Comparison of ENCODE assay signal across 13 mouse cellular contexts in the genomic region with DNA sequence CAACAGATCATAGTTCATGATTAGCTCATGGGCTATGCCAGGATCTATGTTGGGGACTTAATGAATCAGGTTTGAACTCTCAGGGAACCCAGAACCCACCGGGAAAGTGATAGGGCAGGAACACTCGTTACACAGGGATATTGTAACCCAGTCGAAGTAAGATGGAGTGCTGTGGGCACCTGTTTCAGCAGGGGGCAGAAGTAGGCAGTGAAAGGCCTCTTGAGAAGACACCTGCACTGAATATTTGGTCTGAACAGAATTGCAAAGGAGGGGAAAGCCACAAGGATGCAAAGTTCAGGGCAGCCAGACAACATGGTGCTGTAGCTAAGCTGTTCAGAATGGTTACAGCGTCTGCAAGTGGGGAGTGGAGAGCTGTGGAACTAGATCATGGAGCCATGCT.
DNase-seq lines count a peak whose midpoint lies in the region; ATAC-seq and TF ChIP-seq lines count a peak whose summit lies in the region.
"Had no signal": no experiment of that assay in that cellular context is flagged by ENCODE, and none has a peak within 500 bp of the region (broad histone marks: within the 10 kb centered on the region; RNA-seq: fewer than 3 reads in every experiment).

No protein-coding gene starts in this region.

- ATAC-seq in heart, embryonic 12.5 days (ENCODE audit: insufficient number of reproducible peaks, low FRiP score) = no peak
- no peak for ATAC-seq in midbrain, embryonic 14.5 days (ENCODE audit: low FRiP score, low TSS enrichment)
- ATAC-seq in midbrain, embryonic 15.5 days (replicated peaks) = no peak
- ATAC-seq in limb, embryonic 12.5 days (ENCODE audit: insufficient number of reproducible peaks, insufficient read depth, low FRiP score, low TSS enrichment, low read depth) = peak; percentile 30; the same call in 1 of the 2 replicates
- no peak for ATAC-seq in forebrain, embryonic 16.5 days
- ATAC-seq: liver, postnatal 0 days had no signal

- H3K9me3 ChIP-seq in heart, embryonic 12.5 days (replicated peaks) = no peaks in the 10 kb centered on the region
- H3K9me3 ChIP-seq in midbrain, embryonic 14.5 days (ENCODE audit: control insufficient read depth, low read length) = no peaks in the 10 kb centered on the region
- no peaks in the 10 kb centered on the region for H3K9me3 ChIP-seq in midbrain, embryonic 15.5 days
- H3K9me3 ChIP-seq in limb, embryonic 12.5 days = no peaks in the 10 kb centered on the region
- no peaks in the 10 kb centered on the region for H3K9me3 ChIP-seq in forebrain, embryonic 16.5 days (ENCODE audit: control insufficient read depth, low read length)
- H3K9me3 ChIP-seq: midbrain, embryonic 10.5 days; neural tube, embryonic 12.5 days had no signal

- WGBS in heart, adult 2 months = 67% methylated on average over 4 of the region's 4 CpGs
- WGBS in heart, embryonic 12.5 days = 52% methylated on average over 4 of the region's 4 CpGs
- WGBS in midbrain, embryonic 14.5 days = 74% methylated on average over 4 of the region's 4 CpGs
- 69% methylated on average over 4 of the region's 4 CpGs for whole genome bisulfite sequencing in midbrain, embryonic 15.5 days
- 45% methylated on average over 4 of the region's 4 CpGs for WGBS in kidney, adult 2 months
- 38% methylated on average over 4 of the region's 4 CpGs for WGBS in limb, embryonic 12.5 days
- WGBS in forebrain, embryonic 16.5 days = 46% methylated on average over 4 of the region's 4 CpGs

- peak; percentile 57 for TF ChIP-seq CTCF in heart, adult 2 months (IDR thresholded peaks at IDR 0.05)
- peak; percentile 57 for TF ChIP-seq CTCF in kidney, adult 2 months (conservative IDR thresholded peaks at IDR 0.05; ENCODE audit: insufficient read depth, insufficient read length, low read depth, low read length)

- H3K9ac ChIP-seq in heart, adult 2 months (ENCODE audit: low read depth, low read length) = no peak overlapping the region
- no peak overlapping the region for H3K9ac ChIP-seq in heart, embryonic 12.5 days
- no peak overlapping the region for H3K9ac ChIP-seq in midbrain, embryonic 14.5 days (replicated peaks; ENCODE audit: low read length)
- H3K9ac ChIP-seq in midbrain, embryonic 15.5 days = no peak overlapping the region
- no peak overlapping the region for H3K9ac ChIP-seq in limb, embryonic 12.5 days (replicated peaks)
- H3K9ac ChIP-seq in forebrain, embryonic 16.5 days (replicated peaks; ENCODE audit: low read depth, low read length) = no peak overlapping the region
- H3K9ac ChIP-seq: liver, postnatal 0 days; neural tube, embryonic 12.5 days had no signal

- DNase-seq in heart, adult 2 months = peak in 1 of 2 experiments; percentile 25
- peak; percentile 31 for DNase-seq in midbrain, embryonic 14.5 days
- DNase-seq in kidney, adult 2 months = peak; percentile 63
- no peak for DNase-seq in frontal cortex, postnatal 25 days (ENCODE audit: low spot score in 2 of 2)
- DNase-seq: liver, postnatal 0 days; right cerebral cortex, adult 18-20 months; thymus, postnatal 36 days had no signal

- no peak for TF ChIP-seq POLR2A in heart, adult 2 months (IDR thresholded peaks at IDR 0.05; ENCODE audit: insufficient read depth, low read depth, low read length)
- TF ChIP-seq POLR2A in kidney, adult 2 months (IDR thresholded peaks at IDR 0.05; ENCODE audit: low read depth, low read length) = no peak

- no peaks in the 10 kb centered on the region for H3K36me3 ChIP-seq in heart, adult 2 months (ENCODE audit: control insufficient read depth, insufficient read depth, low read length)
- H3K36me3 ChIP-seq in heart, embryonic 12.5 days = no peaks in the 10 kb centered on the region
- H3K36me3 ChIP-seq in midbrain, embryonic 14.5 days (ENCODE audit: control insufficient read depth, insufficient read depth, low read length) = no peaks in the 10 kb centered on the region
- no peaks in the 10 kb centered on the region for H3K36me3 ChIP-seq in midbrain, embryonic 15.5 days (replicated peaks)
- H3K36me3 ChIP-seq in kidney, adult 2 months (ENCODE audit: control insufficient read depth, insufficient read depth, low read length) = no peaks in the 10 kb centered on the region
- no peaks in the 10 kb centered on the region for H3K36me3 ChIP-seq in limb, embryonic 12.5 days
- H3K36me3 ChIP-seq in forebrain, embryonic 16.5 days (ENCODE audit: control insufficient read depth, insufficient read depth) = no peaks in the 10 kb centered on the region
- H3K36me3 ChIP-seq: midbrain, embryonic 10.5 days; neural tube, embryonic 12.5 days had no signal

- no peak overlapping the region for H3K27ac ChIP-seq in heart, adult 2 months
- no peak overlapping the region for H3K27ac ChIP-seq in heart, embryonic 12.5 days (ENCODE audit: poor library complexity, severe bottlenecking)
- H3K27ac ChIP-seq in midbrain, embryonic 14.5 days (replicated peaks; ENCODE audit: low read depth, low read length) = no peak overlapping the region
- H3K27ac ChIP-seq in midbrain, embryonic 15.5 days = no peak overlapping the region
- no peak overlapping the region for H3K27ac ChIP-seq in kidney, adult 2 months (ENCODE audit: insufficient read depth, low read depth, low read length)
- peak overlapping the region; percentile 35; the same call in 1 of the 2 replicates for H3K27ac ChIP-seq in limb, embryonic 12.5 days
- H3K27ac ChIP-seq in forebrain, embryonic 16.5 days (ENCODE audit: low read length) = no peak overlapping the region
- H3K27ac ChIP-seq: midbrain, embryonic 10.5 days; neural tube, embryonic 12.5 days had no signal

- H3K27me3 ChIP-seq in heart, adult 2 months (ENCODE audit: control insufficient read depth, insufficient read depth, low read length) = no peaks in the 10 kb centered on the region
- H3K27me3 ChIP-seq in heart, embryonic 12.5 days (replicated peaks) = no peaks in the 10 kb centered on the region
- no peaks in the 10 kb centered on the region for H3K27me3 ChIP-seq in midbrain, embryonic 14.5 days (ENCODE audit: control insufficient read depth, insufficient read depth, low read length)
- H3K27me3 ChIP-seq in midbrain, embryonic 15.5 days (replicated peaks) = no peaks in the 10 kb centered on the region
- no peaks in the 10 kb centered on the region for H3K27me3 ChIP-seq in kidney, adult 2 months (replicated peaks; ENCODE audit: control insufficient read depth, insufficient read depth, low read length)
- no peaks in the 10 kb centered on the region for H3K27me3 ChIP-seq in limb, embryonic 12.5 days
- no peaks in the 10 kb centered on the region for H3K27me3 ChIP-seq in forebrain, embryonic 16.5 days (replicated peaks; ENCODE audit: control insufficient read depth, insufficient read depth, low read length)
- H3K27me3 ChIP-seq: neural tube, embryonic 12.5 days had no signal

- H3K4me1 ChIP-seq in heart, adult 2 months (ENCODE audit: control insufficient read depth, insufficient read depth, low read length) = peaks cover 1% of the 10 kb centered on the region
- peaks cover 12% of the 10 kb centered on the region for H3K4me1 ChIP-seq in heart, embryonic 12.5 days (replicated peaks)
- no peaks in the 10 kb centered on the region for H3K4me1 ChIP-seq in midbrain, embryonic 14.5 days (ENCODE audit: control insufficient read depth, insufficient read depth, low read length)
- 0 out of 2 replicates have a peak, but pooled peaks cover 4% of the 10 kb centered on the region for H3K4me1 ChIP-seq in midbrain, embryonic 15.5 days
- H3K4me1 ChIP-seq in kidney, adult 2 months (ENCODE audit: control insufficient read depth, insufficient read depth, low read length) = no peaks in the 10 kb centered on the region; the same call in 1 of the 2 replicates
- H3K4me1 ChIP-seq in limb, embryonic 12.5 days (replicated peaks) = peaks cover 32% of the 10 kb centered on the region
- H3K4me1 ChIP-seq in forebrain, embryonic 16.5 days (replicated peaks; ENCODE audit: control insufficient read depth, insufficient read depth, low read length) = peaks cover 5% of the 10 kb centered on the region
- H3K4me1 ChIP-seq: neural tube, embryonic 12.5 days had no signal

- H3K4me3 ChIP-seq in heart, adult 2 months = no peak overlapping the region
- H3K4me3 ChIP-seq in heart, embryonic 12.5 days = no peak overlapping the region
- H3K4me3 ChIP-seq in midbrain, embryonic 14.5 days (replicated peaks; ENCODE audit: low read depth, low read length) = no peak overlapping the region
- no peak overlapping the region for H3K4me3 ChIP-seq in midbrain, embryonic 15.5 days
- H3K4me3 ChIP-seq in kidney, adult 2 months (ENCODE audit: insufficient read depth, low read depth, low read length) = no peak overlapping the region
- no peak overlapping the region for H3K4me3 ChIP-seq in limb, embryonic 12.5 days (replicated peaks)
- H3K4me3 ChIP-seq in forebrain, embryonic 16.5 days (replicated peaks; ENCODE audit: low read length) = no peak overlapping the region
- H3K4me3 ChIP-seq: midbrain, embryonic 10.5 days; neural tube, embryonic 12.5 days had no signal

- TF ChIP-seq EP300 in heart, adult 2 months (IDR thresholded peaks at IDR 0.05; ENCODE audit: insufficient read depth, low read depth, low read length) = no peak

- no peak overlapping the region for H3K4me2 ChIP-seq in heart, embryonic 12.5 days
- H3K4me2 ChIP-seq in midbrain, embryonic 14.5 days (ENCODE audit: low read length) = no peak overlapping the region
- no peak overlapping the region for H3K4me2 ChIP-seq in midbrain, embryonic 15.5 days
- H3K4me2 ChIP-seq in limb, embryonic 12.5 days = no peak overlapping the region
- no peak overlapping the region for H3K4me2 ChIP-seq in forebrain, embryonic 16.5 days (ENCODE audit: low read length)
- H3K4me2 ChIP-seq: neural tube, embryonic 12.5 days had no signal

- intact Hi-C loops in heart, adult 2 months (cut with DNase I) = loop anchor here (5.0 kb wide), 2 partner anchors 51 to 224 kb away; partner anchors contain the start of gene Gas1

- no peaks in the 10 kb centered on the region for H3K79me2 ChIP-seq in heart, adult 2 months (replicated peaks; ENCODE audit: control insufficient read depth, insufficient read depth, low read length)

Comparison
In these comparisons a context has a peak if more than half of its experiments do, and no peak if none do; other contexts are left out.
1. DNase-seq: peak in midbrain, embryonic 14.5 days (single experiment) and kidney, adult 2 months (single experiment); none in frontal cortex, postnatal 25 days (0 of 2).